Mouse (Mus musculus): Measurements from ENCODE around the gene Vopp1.

Gene Vopp1

GRCm38 (mm10) chr6:57702743-57703499, 122.0 kb downstream of the Vopp1 start:
- peak; percentile 95 for DNase-seq (ENCODE audit: low read depth, low spot score)

GRCm38 (mm10) chr6:57702376-57702742, 122.6 kb downstream of the Vopp1 start, which contains the start of gene Lancl2:
Gene Lancl2, plus strand, starts transcription at chr6:57702540.
- no peak for DNase-seq (ENCODE audit: low read depth, low spot score)

GRCm38 (mm10) chr6:57701686-57702085, 123.3 kb downstream of the Vopp1 start:
- DNase-seq (ENCODE audit: low read depth, low spot score) = no peak

- no peak for DNase-seq (ENCODE audit: low read depth, low spot score)
Measured at GRCm38 (mm10) chr6:57693116-57693515, 131.8 kb downstream of the Vopp1 start.

- peak; percentile 84 for DNase-seq (ENCODE audit: low read depth, low spot score)
Measured at GRCm38 (mm10) chr6:57691467-57692261, 133.3 kb downstream of the Vopp1 start, which contains the start of gene Pyurf. Gene Pyurf, minus strand, starts transcription at chr6:57692078.

- no peak for DNase-seq (ENCODE audit: low read depth, low spot score)
Measured at GRCm38 (mm10) chr6:57684156-57684555, 140.8 kb downstream of the Vopp1 start.

All from mesoderm, embryonic 11.5 days (tissue).